Mouse (Mus musculus) MEL (cell line): ENCODE measurements at regions not wholly inside any gene's neighbourhood (a gene's known extent, or its start where the extent isn't known, plus 50 kb on each side); places are given as distances from the start of the nearest gene placed in this dataset.

ENCODE experiments used
- CTCF ChIP-seq, 3 experiments: IDR thresholded peaks in 2 of 3; conservative IDR thresholded peaks in 1 of 3; 2 replicates each; pipeline ENCODE4 v1.5.1; 2011 to 2012; ENCODE audit warnings: low read length in 3 of 3, low read depth in 2 of 3, mild to moderate bottlenecking in 2 of 3, improper control_type of control experiment in 1 of 3, inconsistent platforms in 1 of 3, mixed read lengths in 1 of 3, moderate library complexity in 1 of 3; ENCODE audit not compliant: control insufficient read depth in 1 of 3, insufficient read depth in 1 of 3, poor library complexity in 1 of 3, severe bottlenecking in 1 of 3
- E2F4 ChIP-seq: IDR thresholded peaks from 2 replicates; pipeline ENCODE4 v1.6.1; 2011; ENCODE audit warnings: low read depth, low read length, improper control_type of control experiment, borderline replicate concordance
- ETS1 ChIP-seq: IDR thresholded peaks from 2 replicates; pipeline ENCODE4 v1.6.1; 2012; ENCODE audit warnings: low read depth, mild to moderate bottlenecking, inconsistent platforms, low read length, improper control_type of control experiment, moderate library complexity
- GATA1 ChIP-seq: IDR thresholded peaks from 2 replicates; pipeline ENCODE4 v1.6.1; 2011; ENCODE audit warnings: low read depth, low read length, improper control_type of control experiment
- JUND ChIP-seq: IDR thresholded peaks from 2 replicates; pipeline ENCODE4 v1.6.1; 2011; ENCODE audit warnings: low read depth, mild to moderate bottlenecking, improper control_type of control experiment, low read length
- MAZ ChIP-seq: IDR thresholded peaks from 2 replicates; pipeline ENCODE4 v1.6.1; 2012; ENCODE audit warnings: low read depth, mild to moderate bottlenecking, inconsistent platforms, low read length, improper control_type of control experiment
- SIN3A ChIP-seq: IDR thresholded peaks from 2 replicates; pipeline ENCODE4 v1.6.1; 2012; ENCODE audit warnings: low read length, improper control_type of control experiment, inconsistent platforms
- TBP ChIP-seq: IDR thresholded peaks from 2 replicates; pipeline ENCODE4 v1.8.0; 2011; ENCODE audit warnings: low read depth, low read length, improper control_type of control experiment
- TCF12 ChIP-seq: IDR thresholded peaks from 2 replicates; pipeline ENCODE4 v1.6.1; 2014; ENCODE audit warnings: low read depth, mild to moderate bottlenecking, inconsistent platforms, low read length, improper control_type of control experiment, moderate library complexity
- USF1 ChIP-seq: IDR thresholded peaks from 2 replicates; pipeline ENCODE4 v1.6.1; 2014; ENCODE audit warnings: low read depth, mild to moderate bottlenecking, inconsistent platforms, low read length, improper control_type of control experiment, moderate library complexity

DNA sequence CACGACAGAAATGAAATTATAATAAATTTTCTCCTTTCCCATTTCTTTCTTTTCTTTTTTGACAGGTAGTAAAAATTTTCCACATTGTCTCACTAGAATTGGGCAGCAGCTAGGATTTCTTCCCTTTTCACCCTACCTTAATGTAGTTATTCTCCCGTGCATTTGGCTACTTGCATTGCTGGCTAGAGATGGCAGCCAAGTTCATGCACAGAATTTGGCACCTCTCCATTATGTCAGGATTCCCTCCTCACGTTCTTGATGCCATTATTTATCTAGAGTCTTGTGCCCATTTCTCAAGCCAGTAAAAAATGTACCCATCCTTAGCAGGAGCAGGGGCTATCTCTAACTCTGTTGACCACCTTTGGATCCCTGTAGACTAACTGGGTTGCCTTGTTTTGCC lies 507.4 kb downstream of the Sema5a start:
- TF ChIP-seq TCF12 (no peak), GATA1 (no peak), CTCF (IDR thresholded peaks at IDR 0.05 in 2 of 3, conservative IDR thresholded peaks at IDR 0.05 in 1 of 3; ENCODE audit: control insufficient read depth in 1 of 3, insufficient read depth in 1 of 3, low read depth in 2 of 3, low read length in 3 of 3, poor library complexity in 1 of 3, severe bottlenecking in 1 of 3) (no peak), MAZ (no peak), JUND (no peak), SIN3A (no peak), TBP (no peak), USF1 (no peak), ETS1 (no peak), E2F4 (no peak)
